Mouse (Mus musculus) embryonic facial prominence, embryonic 11.5 days (tissue): Measurements from ENCODE around the gene Vcpkmt. TPM values are rescaled to one million over a fixed set of nuclear protein-coding genes. Genes with fewer than 3 reads are reported as not detected.
"Not testable (repeated sequence)": the region's sequence is repeated elsewhere in the genome, so short reads cannot be mapped to it uniquely, and the experiment has no call there.

ENCODE experiments used
- ATAC-seq: fragments of 200-750 bp; cut with Nextera tagmentation; replicated peaks from 2 replicates; pipeline ENCODE4 v1.8.0; 2017; ENCODE audit warnings: low read depth; ENCODE audit not compliant: insufficient number of reproducible peaks, low FRiP score, low TSS enrichment
- DNase-seq: peaks from one replicate; pipeline ENCODE4 v3.0.0-alpha.2; 2015; ENCODE audit warnings: low spot score
- H3K27ac ChIP-seq: fragments of 300-500 bp; sonication (generic); replicated peaks from 2 replicates; pipeline ENCODE4 v1.5.1; 2014; ENCODE audit warnings: mild to moderate bottlenecking, low read depth, low read length, control low read depth
- H3K27me3 ChIP-seq: fragments of 300-500 bp; sonication (generic); 2 replicates; pipeline ENCODE4 v1.6.1; 2014; ENCODE audit warnings: mild to moderate bottlenecking, low read length, moderate library complexity, mixed read lengths; ENCODE audit not compliant: control insufficient read depth, insufficient read depth
- H3K36me3 ChIP-seq: fragments of 300-500 bp; sonication (generic); replicated peaks from 2 replicates; pipeline ENCODE4 v1.6.1; 2014; ENCODE audit warnings: low read depth, mild to moderate bottlenecking, low read length, moderate library complexity, mixed read lengths; ENCODE audit not compliant: control insufficient read depth, insufficient read depth
- H3K4me1 ChIP-seq: fragments of 300-500 bp; sonication (generic); 2 replicates; pipeline ENCODE4 v1.6.1; 2014; ENCODE audit warnings: low read length, mixed read lengths; ENCODE audit not compliant: control insufficient read depth, insufficient read depth
- H3K4me2 ChIP-seq: fragments of 300-500 bp; sonication (generic); 2 replicates; pipeline ENCODE4 v1.6.1; 2014; ENCODE audit warnings: low read depth, mild to moderate bottlenecking, control low read depth, low read length, moderate library complexity
- H3K4me3 ChIP-seq: fragments of 300-500 bp; sonication (generic); 2 replicates; pipeline ENCODE4 v1.5.1; 2014; ENCODE audit warnings: low read depth, low read length, control low read depth
- H3K9ac ChIP-seq: fragments of 300-500 bp; sonication (generic); replicated peaks from 2 replicates; pipeline ENCODE4 v1.6.1; 2014; ENCODE audit warnings: mild to moderate bottlenecking, control low read depth, low read length
- H3K9me3 ChIP-seq: fragments of 300-500 bp; sonication (generic); replicated peaks from 2 replicates; pipeline ENCODE4 v1.6.1; 2016; ENCODE audit warnings: mild to moderate bottlenecking, low read length, inconsistent platforms, mixed read lengths; ENCODE audit not compliant: control insufficient read depth
- WGBS: fragments of 180-500 bp; shearing (Covaris S2); extraction: QIAGEN DNeasy Blood & Tissue Kit; methylation state at CpG from one replicate; pipeline ENCODE4 v1.1.7; 2014; 5-methylcytosine and 5-hydroxymethylcytosine counted together
- polyA plus RNA-seq: library from polyadenylated mRNA; unstranded; fragments of >200 nt; fragmentation: Nextera tagmentation; extraction: Ambion mirVana; gene quantifications from 2 replicates; pipeline ENCODE4 v1.2.1, GENCODE M21; 2014

Vcpkmt gene
- polyA plus RNA-seq, 1 experiment from 2014 or later, result 34.7 TPM

DNA sequence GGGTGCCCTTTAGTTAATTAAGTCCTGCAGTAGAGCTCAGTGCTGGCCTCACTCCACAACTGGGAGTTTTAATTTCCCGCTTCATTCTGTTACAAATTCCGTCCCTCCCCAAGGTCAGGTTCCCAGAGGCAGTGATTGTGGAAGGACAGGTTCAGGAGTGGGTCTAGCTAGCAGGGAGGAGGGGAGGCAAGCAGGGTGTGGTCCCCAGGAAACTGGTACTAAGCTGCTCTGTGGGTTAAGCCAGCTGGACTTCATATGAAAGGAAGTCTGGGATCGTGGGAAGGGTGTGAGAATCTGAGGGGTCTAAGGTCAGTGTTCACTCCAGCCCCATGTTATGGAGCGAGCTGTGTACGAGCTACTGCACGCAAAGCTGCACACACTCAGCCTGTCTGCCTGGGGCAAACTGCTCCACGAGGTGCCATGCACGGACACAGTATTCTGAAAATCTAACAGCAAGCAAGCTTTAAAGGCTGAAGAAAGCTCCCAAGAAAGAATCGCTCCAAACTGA, 6.7 kb downstream of the Vcpkmt start:
- no peak overlapping the region for H3K4me3 ChIP-seq
- ATAC-seq (no peak), DNase-seq (no peak)
- no peaks in the 10 kb centered on the region for H3K27me3 ChIP-seq
- no peaks in the 10 kb centered on the region for H3K9me3 ChIP-seq
- peaks cover 3% of the 10 kb centered on the region; the same call in 1 of the 2 replicates for H3K36me3 ChIP-seq
- H3K4me1 ChIP-seq, result no peaks in the 10 kb centered on the region
- WGBS, result 78% methylated on average over 9 of the region's 9 CpGs
- no peak overlapping the region for H3K9ac ChIP-seq
- H3K4me2 ChIP-seq, result no peak overlapping the region
- H3K27ac ChIP-seq, result no peak overlapping the region

DNA sequence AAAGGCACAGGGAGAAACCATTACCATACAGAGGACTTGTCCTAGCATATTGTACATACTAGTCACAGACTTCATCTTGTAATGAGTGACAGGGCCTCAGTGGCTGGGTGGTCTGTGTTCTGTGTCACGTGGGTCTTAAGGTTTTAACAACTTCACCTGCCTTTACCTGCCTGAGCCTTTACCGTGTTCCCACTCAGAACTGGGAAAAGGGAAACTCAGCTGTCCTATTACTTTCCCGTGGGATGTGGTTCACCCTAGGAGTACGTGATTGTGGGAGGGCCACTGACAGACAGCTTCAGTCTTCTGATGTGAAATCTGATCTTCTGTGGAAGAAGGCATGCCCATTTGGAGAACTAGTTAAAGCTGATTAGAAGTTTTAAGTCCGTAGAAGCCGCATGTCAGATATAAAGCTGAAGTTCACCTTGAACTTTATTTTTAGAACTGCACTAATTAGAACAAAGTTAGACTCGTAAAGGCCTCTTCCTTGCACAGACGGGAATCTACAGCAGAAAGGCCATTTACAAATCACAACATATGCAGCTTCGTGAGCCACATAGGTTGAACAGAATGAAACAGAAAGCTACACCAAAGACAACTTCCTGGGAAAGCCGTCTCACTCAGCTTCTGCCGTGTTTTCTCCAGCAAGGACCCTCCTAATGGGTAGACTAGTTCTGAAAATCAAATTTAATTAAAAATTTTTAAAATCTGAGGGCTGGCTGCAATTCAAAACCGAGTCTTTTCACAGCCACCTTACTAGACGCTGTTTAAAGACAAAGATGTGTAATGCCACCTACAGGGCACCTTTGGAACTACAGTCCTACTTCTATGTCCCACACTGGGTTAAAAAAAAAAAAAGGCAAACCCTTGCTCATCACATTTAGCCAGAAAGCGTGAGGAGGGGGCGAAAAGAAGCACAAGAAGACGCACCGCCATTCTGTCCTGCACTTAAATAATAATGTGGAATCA, 8.6 kb downstream of the Vcpkmt start:
- no peak overlapping the region for H3K4me3 ChIP-seq
- H3K9ac ChIP-seq, result no peak overlapping the region
- H3K27ac ChIP-seq, result no peak overlapping the region
- ATAC-seq, result no peak
- H3K4me2 ChIP-seq, result no peak overlapping the region
- 25% methylated on average over 17 of the region's 17 CpGs for WGBS
- peak; percentile 92 for DNase-seq
- H3K9me3 ChIP-seq, result no peaks in the 10 kb centered on the region
- H3K27me3 ChIP-seq, result no peaks in the 10 kb centered on the region
- H3K36me3 ChIP-seq, result peaks cover 3% of the 10 kb centered on the region; the same call in 1 of the 2 replicates
- H3K4me1 ChIP-seq, result no peaks in the 10 kb centered on the region

DNA sequence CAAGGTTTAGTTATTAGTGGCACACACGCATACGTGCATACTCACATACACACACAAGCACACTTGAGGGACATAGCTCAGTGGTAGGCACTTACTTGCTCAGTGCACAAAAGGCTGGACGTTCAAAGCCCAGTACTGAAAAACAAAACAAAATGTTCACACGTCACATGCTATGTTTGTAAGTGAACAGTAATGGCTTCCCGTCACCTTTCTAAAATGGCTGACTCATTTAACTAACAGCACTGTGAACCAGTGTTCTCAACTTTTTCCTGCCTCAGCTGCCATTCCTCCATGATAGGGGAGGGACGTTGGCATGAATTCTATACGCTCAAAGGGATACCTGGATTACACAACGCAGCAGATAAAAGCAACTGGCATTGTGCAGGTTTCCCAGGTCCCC, 9.6 kb downstream of the Vcpkmt start:
- H3K27ac ChIP-seq, result no peak overlapping the region
- no peaks in the 10 kb centered on the region for H3K27me3 ChIP-seq
- H3K36me3 ChIP-seq, result peaks cover 2% of the 10 kb centered on the region; the same call in 1 of the 2 replicates
- H3K4me2 ChIP-seq, result no peak overlapping the region
- DNase-seq (no peak), ATAC-seq (no peak)
- no peaks in the 10 kb centered on the region for H3K9me3 ChIP-seq
- no peak overlapping the region for H3K4me3 ChIP-seq
- 93% methylated on average over 8 of the region's 8 CpGs for WGBS
- no peak overlapping the region for H3K9ac ChIP-seq
- H3K4me1 ChIP-seq, result no peaks in the 10 kb centered on the region

DNA sequence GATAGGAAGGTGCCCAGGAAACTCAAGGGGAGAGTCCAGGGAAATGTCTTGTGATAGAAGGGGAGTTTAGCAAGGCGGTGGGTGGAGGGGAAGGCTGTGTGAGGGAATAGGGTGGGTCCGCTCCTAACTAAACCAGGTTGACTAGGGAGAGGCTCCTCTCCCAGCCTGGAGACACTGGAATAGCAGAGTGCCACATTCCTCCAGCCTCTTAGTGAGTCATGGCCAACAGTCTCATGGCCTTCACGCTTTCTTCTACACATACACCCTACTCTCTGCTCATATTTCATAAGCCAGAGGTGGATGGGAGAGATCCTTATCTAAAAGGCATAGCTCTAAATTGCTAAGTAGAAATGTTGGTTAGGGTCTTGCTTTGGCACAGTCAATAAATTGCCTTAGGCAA, 12.9 kb downstream of the Vcpkmt start:
- no peak for DNase-seq
- no peaks in the 10 kb centered on the region for H3K27me3 ChIP-seq
- H3K9me3 ChIP-seq, result no peaks in the 10 kb centered on the region
- no peak overlapping the region for H3K4me3 ChIP-seq
- H3K27ac ChIP-seq, result no peak overlapping the region
- no peak overlapping the region for H3K9ac ChIP-seq
- H3K36me3 ChIP-seq, result no peaks in the 10 kb centered on the region
- no peak for ATAC-seq
- no peak overlapping the region for H3K4me2 ChIP-seq
- WGBS, result 91% methylated on average over 3 of the region's 3 CpGs
- no peaks in the 10 kb centered on the region for H3K4me1 ChIP-seq

DNA sequence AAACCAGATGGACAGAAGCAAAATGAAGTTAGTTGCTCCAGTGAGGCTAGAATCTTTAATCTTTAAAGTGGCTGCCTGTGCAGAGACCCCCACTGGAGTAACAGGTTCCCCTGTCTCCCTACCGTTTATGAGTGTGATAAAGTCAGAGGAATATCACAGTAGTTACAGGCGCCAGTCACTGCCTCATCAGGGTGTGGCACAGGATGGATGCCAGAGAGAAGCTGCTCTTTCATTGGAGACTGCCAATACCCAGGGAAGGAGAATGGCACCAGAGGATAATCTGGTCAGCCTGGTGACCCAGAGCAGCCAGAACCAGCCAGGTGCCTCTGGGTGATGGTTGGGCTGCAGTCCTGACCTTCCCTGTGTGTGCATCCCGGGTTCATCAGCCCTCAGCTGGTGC, 14.6 kb downstream of the Vcpkmt start:
- no peak overlapping the region for H3K27ac ChIP-seq
- no peak overlapping the region for H3K4me2 ChIP-seq
- H3K9ac ChIP-seq, result no peak overlapping the region
- H3K36me3 ChIP-seq, result no peaks in the 10 kb centered on the region
- no peaks in the 10 kb centered on the region for H3K27me3 ChIP-seq
- no peak overlapping the region for H3K4me3 ChIP-seq
- H3K4me1 ChIP-seq, result no peaks in the 10 kb centered on the region
- ATAC-seq (no peak), DNase-seq (no peak)
- H3K9me3 ChIP-seq, result no peaks in the 10 kb centered on the region
- WGBS, result 82% methylated on average over 3 of the region's 3 CpGs

DNA sequence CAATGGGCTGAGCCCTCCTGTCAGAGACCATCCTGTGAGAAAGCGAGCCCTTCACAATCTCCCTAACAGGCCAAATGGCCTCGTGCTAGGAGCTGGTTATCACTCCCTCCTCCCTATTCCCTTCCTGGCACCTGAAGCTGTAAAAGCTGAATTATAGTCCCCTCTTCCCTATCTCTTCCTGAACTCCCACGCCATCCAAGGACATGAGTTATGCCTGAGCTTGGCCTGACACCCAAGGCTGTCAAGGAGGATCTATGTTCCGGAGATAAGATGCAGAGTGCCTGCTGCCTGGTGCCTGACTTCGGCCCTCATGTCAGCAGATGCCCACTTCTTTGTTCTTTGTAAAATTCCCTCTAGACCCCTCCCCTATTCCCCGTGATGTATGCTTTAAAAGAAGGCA, 21.8 kb downstream of the Vcpkmt start:
- H3K4me2 ChIP-seq, H3K27me3 ChIP-seq, H3K9me3 ChIP-seq, H3K4me3 ChIP-seq, DNase-seq, ATAC-seq, H3K9ac ChIP-seq, H3K36me3 ChIP-seq, H3K27ac ChIP-seq, H3K4me1 ChIP-seq: not testable (repeated sequence)
- WGBS, result 77% methylated on average over 6 of the region's 6 CpGs

DNA sequence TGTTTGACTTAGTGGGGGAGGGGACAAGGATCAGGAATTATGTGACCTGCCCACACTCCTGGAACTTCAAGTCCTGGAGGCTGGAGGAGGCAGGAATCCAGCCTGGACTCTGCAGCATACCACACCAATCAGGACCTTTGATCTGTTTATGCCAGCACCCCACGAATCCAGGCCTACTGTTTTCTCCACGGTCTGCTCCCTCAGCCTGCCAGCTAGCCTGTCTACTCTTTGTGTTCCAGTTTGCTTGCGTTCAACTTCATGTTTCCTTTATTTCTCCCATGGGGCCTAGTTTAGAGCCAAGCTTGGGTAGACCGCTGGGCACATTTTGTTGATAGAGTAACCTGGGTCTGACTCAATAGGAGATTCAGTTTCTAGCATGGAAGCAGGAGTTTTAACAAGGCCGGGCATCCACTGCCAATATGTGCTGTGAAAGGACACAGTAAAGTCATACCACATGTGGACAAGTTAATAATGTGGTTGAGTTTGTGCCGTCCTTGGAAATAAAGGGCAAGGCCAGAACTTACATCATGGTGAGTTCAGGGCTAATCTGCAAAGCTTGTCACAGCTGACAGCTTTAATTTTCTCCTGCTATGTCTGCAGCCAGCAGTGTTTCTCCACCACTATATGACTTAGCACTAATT, 26.5 kb downstream of the Vcpkmt start:
- H3K27me3 ChIP-seq, result no peaks in the 10 kb centered on the region
- H3K9me3 ChIP-seq, result no peaks in the 10 kb centered on the region
- WGBS, result 50% methylated on average over 6 of the region's 6 CpGs
- H3K27ac ChIP-seq, result peak overlapping the region; percentile 6; the same call in 1 of the 2 replicates
- H3K9ac ChIP-seq, result no peak overlapping the region; the same call in 1 of the 2 replicates
- no peak overlapping the region for H3K4me2 ChIP-seq
- no peak overlapping the region for H3K4me3 ChIP-seq
- H3K4me1 ChIP-seq, result no peaks in the 10 kb centered on the region
- DNase-seq (no peak), ATAC-seq (no peak)
- H3K36me3 ChIP-seq, result no peaks in the 10 kb centered on the region
